Mouse (Mus musculus) regulatory T cell (primary cell): ENCODE results near the gene Bnc2.

Source experiments
- in situ Hi-C: fragments of 300-600 bp; cut with MboI, MseI; formaldehyde crosslinking; loops from one replicate; pipeline ENCODE4 v1.15.1; 2025; ENCODE audit warnings: high pct_unique_total_duplicates

Gene Bnc2

GRCm38 (mm10) chr4:84632832-84633789 is 42.0 kb downstream of the Bnc2 start:
- in situ Hi-C loops, result no loop called here

GRCm38 (mm10) chr4:84627616-84628015 is 47.5 kb downstream of the Bnc2 start:
- in situ Hi-C loops, result no loop called here

GRCm38 (mm10) chr4:84623312-84623711 is 51.8 kb downstream of the Bnc2 start:
- in situ Hi-C loops, result no loop called here

- in situ Hi-C loops, result no loop called here
Observed at GRCm38 (mm10) chr4:84621785-84622184, 53.3 kb downstream of the Bnc2 start.

- in situ Hi-C loops, result no loop called here
Observed at GRCm38 (mm10) chr4:84609861-84610260, 65.2 kb downstream of the Bnc2 start.

- in situ Hi-C loops, result no loop called here
Observed at GRCm38 (mm10) chr4:84604461-84604860, 70.6 kb downstream of the Bnc2 start.

GRCm38 (mm10) chr4:84580260-84580952 is 94.7 kb downstream of the Bnc2 start:
- in situ Hi-C loops, result no loop called here

- in situ Hi-C loops, result no loop called here
Observed at GRCm38 (mm10) chr4:84578296-84578695, 96.8 kb downstream of the Bnc2 start.

- in situ Hi-C loops, result no loop called here
Observed at GRCm38 (mm10) chr4:84566123-84566522, 109.0 kb downstream of the Bnc2 start.

- in situ Hi-C loops, result no loop called here
Observed at GRCm38 (mm10) chr4:84545204-84545871, 129.7 kb downstream of the Bnc2 start.

GRCm38 (mm10) chr4:84544646-84545045 is 130.4 kb downstream of the Bnc2 start:
- in situ Hi-C loops, result no loop called here

GRCm38 (mm10) chr4:84540531-84540930 is 134.5 kb downstream of the Bnc2 start:
- in situ Hi-C loops, result no loop called here

- in situ Hi-C loops, result no loop called here
Observed at GRCm38 (mm10) chr4:84539396-84539795, 135.7 kb downstream of the Bnc2 start.

- in situ Hi-C loops, result no loop called here
Observed at GRCm38 (mm10) chr4:84528886-84529789, 145.9 kb downstream of the Bnc2 start.

- in situ Hi-C loops, result no loop called here
Observed at GRCm38 (mm10) chr4:84528358-84528757, 146.7 kb downstream of the Bnc2 start.

- in situ Hi-C loops, result no loop called here
Observed at GRCm38 (mm10) chr4:84527066-84527933, 147.8 kb downstream of the Bnc2 start.

GRCm38 (mm10) chr4:84523651-84524221 is 151.3 kb downstream of the Bnc2 start:
- in situ Hi-C loops, result no loop called here

- in situ Hi-C loops, result no loop called here
Observed at GRCm38 (mm10) chr4:84523211-84523610, 151.9 kb downstream of the Bnc2 start.

- in situ Hi-C loops, result no loop called here
Observed at GRCm38 (mm10) chr4:84521562-84521961, 153.5 kb downstream of the Bnc2 start.

- in situ Hi-C loops, result no loop called here
Observed at GRCm38 (mm10) chr4:84510466-84510865, 164.6 kb downstream of the Bnc2 start.
